Mouse (Mus musculus): ENCODE data around the gene Tex29.

Tex29 gene

DNA sequence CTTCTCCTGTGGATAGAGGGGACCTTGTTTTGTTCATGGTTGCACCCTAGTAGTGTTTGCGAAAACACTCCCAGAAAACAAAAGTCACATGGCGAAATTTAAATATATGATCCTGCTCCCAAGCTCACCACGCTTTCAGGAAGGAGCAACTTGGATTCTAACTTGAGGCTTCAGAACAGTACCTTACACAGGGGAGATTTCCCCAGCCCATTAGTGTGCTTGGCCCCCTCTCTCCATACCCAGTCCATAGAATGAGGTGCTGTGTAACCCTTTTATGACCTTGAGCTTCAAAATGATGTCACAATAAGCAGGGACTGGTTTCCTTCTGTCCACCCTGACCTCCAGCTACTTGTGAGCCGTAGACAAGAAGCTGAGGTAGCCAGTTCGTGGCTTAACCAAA is at the start of gene Tex29:
TSS of gene Tex29 (plus strand) at position 301 of the 400 bp plus-strand sequence.
- no peak for DNase-seq (ENCODE audit: low spot score in 2 of 2)

DNA sequence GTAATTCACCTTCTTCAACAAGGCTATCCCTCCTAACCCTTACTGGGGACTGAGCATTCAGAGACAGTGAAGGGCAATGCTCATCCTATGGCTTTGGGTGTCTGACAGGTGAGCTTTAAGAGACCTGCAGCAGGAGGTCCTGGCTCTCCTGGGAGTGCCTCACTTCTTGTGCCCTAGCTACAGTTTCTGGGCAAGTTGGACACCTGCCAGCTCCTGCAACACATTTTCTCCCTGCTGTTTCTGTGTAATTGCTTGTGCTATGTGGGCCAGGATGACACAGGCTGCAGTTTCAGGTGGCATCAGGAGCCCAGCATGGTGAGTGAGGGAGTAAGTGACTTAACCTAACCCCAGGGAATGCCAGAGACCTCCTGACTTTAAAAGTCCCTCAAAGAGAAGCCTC is 45.3 kb upstream of the Tex29 start:
- no peak for DNase-seq (ENCODE audit: low spot score in 2 of 2)

DNA sequence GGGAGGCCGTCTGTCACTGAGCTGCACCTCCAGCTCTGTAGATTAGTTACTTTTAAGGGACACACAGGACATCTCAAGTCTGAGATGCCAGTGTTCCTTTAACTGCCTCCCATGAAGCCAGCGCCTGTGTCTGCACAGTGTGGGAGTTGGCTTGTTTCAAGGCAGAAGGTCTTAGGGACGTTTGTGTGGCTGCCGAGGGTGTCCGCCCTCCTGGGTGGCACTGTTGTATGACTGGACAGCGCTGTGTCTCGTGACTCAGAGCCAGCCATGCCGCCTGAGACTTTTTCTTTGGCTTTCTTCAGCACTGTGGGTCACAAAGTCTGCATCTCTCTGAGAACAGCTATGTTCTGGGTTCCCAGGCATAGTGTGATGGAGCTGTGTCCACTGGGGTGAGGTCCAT is 43.1 kb upstream of the Tex29 start:
- DNase-seq (ENCODE audit: low spot score in 2 of 2), result no peak

DNA sequence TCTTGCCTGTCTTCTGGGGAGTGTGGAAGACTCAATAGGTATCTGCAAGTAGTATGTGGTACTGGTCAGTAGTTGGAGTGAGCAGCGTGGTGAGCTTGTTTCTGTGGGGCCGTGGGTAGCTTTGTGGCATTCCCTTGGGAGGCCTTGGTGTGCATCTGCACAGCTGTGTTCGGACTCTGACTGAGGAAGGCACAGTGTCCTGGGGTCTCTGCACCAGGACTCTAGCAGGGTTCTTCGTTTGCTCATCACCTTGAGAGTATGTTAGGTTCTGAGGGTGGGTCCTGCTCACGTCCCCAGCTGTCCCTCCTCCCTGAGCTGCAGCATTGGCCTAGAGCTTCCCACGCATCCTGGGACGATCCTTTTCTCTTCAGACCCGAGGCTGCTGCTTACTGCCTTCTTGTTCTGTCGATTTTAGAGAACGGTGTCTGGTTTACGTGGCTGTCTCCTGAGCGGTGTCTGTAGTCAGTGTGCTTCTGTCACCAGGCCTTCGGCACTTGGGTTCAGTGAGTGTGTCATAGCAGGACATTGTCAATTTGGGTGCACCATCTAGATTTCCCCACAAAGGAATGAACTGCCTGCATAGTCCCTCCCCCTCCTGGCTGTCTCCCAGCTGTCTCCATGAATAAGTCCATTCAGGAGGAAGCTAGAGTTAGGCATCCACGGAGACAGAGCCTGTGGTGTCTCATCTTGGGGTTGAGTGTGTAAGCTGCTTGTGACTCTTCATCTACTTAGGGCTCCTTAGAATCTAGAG is 42.4 kb upstream of the Tex29 start:
- no peak for DNase-seq (ENCODE audit: low spot score in 2 of 2)

GRCm38 (mm10) chr8:11798480-11798867 is 41.8 kb upstream of the Tex29 start:
- no peak for DNase-seq (ENCODE audit: low spot score in 2 of 2)

GRCm38 (mm10) chr8:11799098-11799497 is 41.2 kb upstream of the Tex29 start:
- no peak for DNase-seq (ENCODE audit: low spot score in 2 of 2)

- no peak for DNase-seq (ENCODE audit: low spot score in 2 of 2)
Observed at GRCm38 (mm10) chr8:11800481-11800880, 39.8 kb upstream of the Tex29 start.

DNA sequence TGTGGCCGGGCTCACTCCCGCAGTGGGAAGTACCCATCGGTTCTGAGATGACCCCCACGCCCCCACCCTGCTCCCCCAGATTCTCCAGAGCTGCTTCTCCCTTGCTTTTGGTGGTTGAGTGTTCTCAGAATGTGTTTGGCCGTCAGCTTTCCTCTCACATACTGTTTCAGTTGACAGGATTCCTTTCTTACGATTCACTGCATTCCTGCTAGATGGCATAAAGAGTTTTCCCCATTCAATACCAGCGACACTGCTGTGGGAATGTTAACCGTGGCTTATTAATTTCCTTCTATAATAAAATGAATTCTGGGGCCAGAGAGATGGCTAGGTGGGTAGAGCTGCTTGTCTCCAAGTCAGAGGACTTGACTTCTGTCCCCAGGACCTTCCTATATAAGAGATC is 38.7 kb upstream of the Tex29 start:
- DNase-seq (ENCODE audit: low spot score in 2 of 2), result no peak

DNA sequence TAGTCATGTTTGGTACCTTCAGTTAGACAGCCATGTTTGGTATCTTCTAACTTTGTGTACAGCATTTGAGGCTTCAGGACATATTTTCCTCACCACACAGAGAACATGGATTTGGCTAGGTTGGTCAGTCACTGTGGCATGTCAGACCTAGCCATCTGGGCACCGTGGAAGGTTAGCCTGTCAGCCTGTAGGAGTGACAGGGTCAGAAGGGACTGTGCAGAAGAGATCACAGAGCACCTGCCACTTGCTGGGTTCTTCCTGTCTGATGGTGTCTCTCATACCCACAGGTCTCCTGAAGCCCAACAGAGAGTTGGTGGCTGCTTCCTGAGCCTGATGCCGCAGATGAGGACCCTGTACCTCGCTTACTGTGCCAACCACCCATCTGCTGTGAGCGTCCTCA is 35.4 kb upstream of the Tex29 start:
- no peak for DNase-seq (ENCODE audit: low spot score in 2 of 2)

- no peak for DNase-seq (ENCODE audit: low spot score in 2 of 2)
Observed at GRCm38 (mm10) chr8:11806252-11806651, 34.0 kb upstream of the Tex29 start.

DNA sequence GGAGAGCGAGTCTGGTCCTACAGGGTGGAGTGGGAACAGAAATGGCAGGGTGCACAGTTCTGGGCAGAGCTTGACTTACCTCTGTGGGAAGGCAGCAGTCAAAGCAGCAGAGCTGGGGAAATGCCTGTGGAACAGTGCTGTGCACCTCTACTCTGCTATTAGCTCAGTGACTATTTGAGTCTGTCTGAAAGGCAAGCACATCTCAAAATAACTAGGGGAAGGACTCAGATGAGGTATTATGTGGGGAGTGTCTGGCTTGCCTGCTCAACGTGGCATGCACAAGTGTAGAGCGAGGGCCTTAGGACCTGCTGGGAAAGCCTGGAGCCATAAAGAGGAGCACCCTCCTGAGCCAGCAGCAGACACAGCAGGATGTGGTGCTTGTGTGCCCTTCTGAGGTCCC is 32.9 kb upstream of the Tex29 start:
- DNase-seq (ENCODE audit: low spot score in 2 of 2), result no peak

DNA sequence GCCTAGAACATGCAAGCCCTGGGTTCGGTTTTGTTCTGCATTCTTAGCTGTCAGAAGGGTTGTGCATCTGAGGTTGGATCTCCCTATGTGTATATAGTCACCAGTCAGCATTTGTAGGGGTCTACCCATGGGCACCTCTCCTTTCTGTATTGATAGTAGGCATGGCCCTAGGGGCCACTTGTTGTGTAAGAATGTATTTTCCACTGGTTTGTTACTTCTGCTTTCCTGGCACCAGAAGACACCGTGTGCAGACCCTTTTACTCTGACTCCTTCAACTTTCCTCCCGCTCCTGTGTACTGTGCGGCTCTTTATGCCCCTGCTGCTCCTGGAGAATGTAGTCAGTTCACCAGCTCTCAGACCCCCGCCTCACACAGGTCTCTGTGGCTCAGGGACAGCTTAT is 32.2 kb upstream of the Tex29 start:
- DNase-seq (ENCODE audit: low spot score in 2 of 2), result no peak

DNA sequence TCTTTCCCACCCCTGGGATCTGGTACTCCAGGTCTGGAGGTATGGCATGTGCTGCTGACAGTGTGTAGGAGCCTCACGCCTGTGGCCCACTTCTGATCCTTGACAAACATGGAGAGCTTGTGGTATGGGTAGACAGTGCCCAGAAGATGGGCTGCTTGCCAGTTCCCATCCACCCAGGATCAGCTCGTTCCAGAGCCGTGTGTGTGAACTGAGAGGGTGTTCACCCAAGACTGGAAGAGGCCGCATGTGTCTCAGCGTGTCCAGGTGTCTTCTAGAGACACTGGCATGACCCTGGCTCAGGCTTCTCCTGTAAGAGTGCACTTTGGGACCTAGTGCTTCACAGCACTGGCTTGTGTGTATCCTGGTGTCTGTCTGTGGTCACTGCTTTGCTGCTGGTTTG is 29.8 kb upstream of the Tex29 start:
- DNase-seq (ENCODE audit: low spot score in 2 of 2), result no peak

- no peak for DNase-seq (ENCODE audit: low spot score in 2 of 2)
Observed at GRCm38 (mm10) chr8:11813801-11814200, 26.5 kb upstream of the Tex29 start.

DNA sequence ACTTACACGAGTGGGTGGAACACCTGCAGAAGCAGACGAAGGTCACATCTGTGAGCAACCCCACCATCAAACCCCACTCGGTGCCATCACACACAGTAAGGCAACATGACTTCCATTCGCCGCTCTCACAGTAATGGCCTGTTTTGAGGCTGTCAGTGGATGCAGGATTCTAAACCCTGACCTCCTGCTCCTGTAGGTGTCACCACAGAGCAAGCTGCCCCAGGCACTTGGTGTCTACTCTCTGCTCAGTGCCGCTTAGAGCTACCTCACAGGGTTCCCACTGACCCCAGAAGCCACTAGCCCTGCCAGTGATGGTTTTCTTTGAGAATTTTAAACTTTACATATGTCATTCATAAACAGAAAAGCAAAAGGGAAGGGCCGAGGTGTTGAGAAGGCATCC is 25.1 kb upstream of the Tex29 start:
- no peak for DNase-seq (ENCODE audit: low spot score in 2 of 2)

GRCm38 (mm10) chr8:11820136-11820535 is 20.1 kb upstream of the Tex29 start:
- DNase-seq (ENCODE audit: low spot score in 2 of 2), result no peak

- DNase-seq (ENCODE audit: low spot score in 2 of 2), result no peak
Observed at GRCm38 (mm10) chr8:11820568-11820967, 19.7 kb upstream of the Tex29 start.

DNA sequence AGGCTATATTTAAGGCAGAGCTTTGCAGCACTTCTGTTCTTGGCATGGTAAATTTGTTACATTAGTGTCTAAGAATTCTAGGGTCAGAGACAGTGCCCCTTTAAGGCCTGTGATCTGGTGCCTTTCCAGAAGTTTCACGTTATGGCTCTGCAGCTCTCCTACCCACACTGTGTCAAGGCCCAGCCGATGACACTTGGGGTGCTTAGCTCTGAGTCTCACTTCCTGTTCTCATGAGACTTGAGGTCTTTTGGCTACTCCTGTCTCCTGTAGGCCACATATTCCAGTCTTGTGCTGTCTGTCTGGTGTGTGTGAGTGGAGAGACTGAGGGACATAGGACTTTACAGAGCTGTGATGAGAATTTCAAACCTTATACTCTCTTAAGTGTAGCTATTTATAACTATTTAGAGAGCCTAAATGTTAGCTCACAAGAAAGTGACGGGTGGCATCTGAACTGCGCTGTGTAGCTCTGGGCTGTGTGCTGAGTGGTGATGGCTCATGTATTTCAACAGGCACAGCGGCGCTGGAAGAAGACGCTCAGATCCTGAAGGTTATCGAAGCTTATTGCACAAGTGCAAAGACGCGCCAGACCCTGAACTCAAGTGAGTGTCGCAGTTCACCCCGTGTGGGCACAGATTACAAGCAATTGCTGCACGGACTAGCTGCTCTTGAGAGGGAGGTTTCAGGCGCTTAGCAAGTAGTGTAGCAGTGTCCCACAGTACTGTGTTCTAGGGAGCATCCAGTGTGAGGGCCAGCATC is 18.6 kb upstream of the Tex29 start:
- DNase-seq (ENCODE audit: low spot score in 2 of 2), result no peak

- no peak for DNase-seq (ENCODE audit: low spot score in 2 of 2)
Observed at GRCm38 (mm10) chr8:11822550-11823060, 17.7 kb upstream of the Tex29 start.

DNA sequence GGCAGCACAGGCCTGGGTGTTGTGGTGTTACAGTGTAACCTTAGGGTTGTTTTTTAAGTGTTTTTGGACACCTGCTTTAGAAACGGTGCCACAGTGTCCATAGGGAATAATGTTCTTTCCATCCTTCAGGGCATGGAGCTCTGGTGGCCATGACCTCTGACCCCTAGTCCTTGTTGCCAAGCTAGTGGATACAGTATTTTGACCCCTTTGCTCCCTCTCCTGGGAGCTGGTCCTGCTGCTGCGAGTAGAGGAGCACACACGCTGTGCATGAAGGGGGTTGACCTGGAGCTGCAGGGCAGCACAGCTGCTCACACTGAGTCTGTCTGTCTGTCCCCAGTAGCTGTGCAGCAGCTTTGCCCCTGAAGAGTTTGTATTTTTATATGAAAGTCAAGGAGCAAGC is 14.5 kb upstream of the Tex29 start:
- DNase-seq (ENCODE audit: low spot score in 2 of 2), result no peak

GRCm38 (mm10) chr8:11827312-11827711 is 13.0 kb upstream of the Tex29 start:
- DNase-seq (ENCODE audit: low spot score in 2 of 2), result no peak

- DNase-seq (ENCODE audit: low spot score in 2 of 2), result no peak
Observed at GRCm38 (mm10) chr8:11830214-11831046, 9.8 kb upstream of the Tex29 start.
